Mouse (Mus musculus): ENCODE measurements around the gene Plpp3. TPM values are rescaled to one million over a fixed set of nuclear protein-coding genes. Genes with fewer than 3 reads are reported as not detected.

Plpp3 gene
- polyA plus RNA-seq, 1 experiment from 2014 or later, result 36.9 TPM

- H3K9me3 ChIP-seq (ENCODE audit: control insufficient read depth, low read length), result no peaks in the 10 kb centered on the region
- no peak overlapping the region for H3K4me3 ChIP-seq (ENCODE audit: low read depth, low read length)
- DNase-seq (ENCODE audit: low spot score) (no peak), ATAC-seq (replicated peaks; ENCODE audit: low FRiP score, low TSS enrichment, low read depth) (no peak)
- no peak overlapping the region for H3K27ac ChIP-seq (ENCODE audit: low read depth)
- H3K27me3 ChIP-seq (replicated peaks; ENCODE audit: control insufficient read depth, insufficient read depth, low read length), result no peaks in the 10 kb centered on the region
- peaks cover 10% of the 10 kb centered on the region; the same call in 1 of the 2 replicates for H3K36me3 ChIP-seq (ENCODE audit: control insufficient read depth, insufficient read depth, low read length)
- H3K9ac ChIP-seq (ENCODE audit: low read length), result no peak overlapping the region
- H3K4me1 ChIP-seq (replicated peaks; ENCODE audit: control insufficient read depth, insufficient read depth, low read length), result peaks cover 5% of the 10 kb centered on the region
- 72% methylated on average over 6 of the region's 6 CpGs for WGBS
- no peak overlapping the region for H3K4me2 ChIP-seq (ENCODE audit: low read length)
Observed at GRCm38 (mm10) chr4:105162014-105162413, 4.9 kb downstream of the Plpp3 start.

- peaks cover 5% of the 10 kb centered on the region for H3K4me1 ChIP-seq (replicated peaks; ENCODE audit: control insufficient read depth, insufficient read depth, low read length)
- ATAC-seq (replicated peaks; ENCODE audit: low FRiP score, low TSS enrichment, low read depth) (no peak), DNase-seq (ENCODE audit: low spot score) (no peak)
- no peak overlapping the region for H3K4me2 ChIP-seq (ENCODE audit: low read length)
- H3K36me3 ChIP-seq (ENCODE audit: control insufficient read depth, insufficient read depth, low read length), result peaks cover 10% of the 10 kb centered on the region; the same call in 1 of the 2 replicates
- WGBS, result 71% methylated on average over 2 of the region's 2 CpGs
- no peaks in the 10 kb centered on the region for H3K9me3 ChIP-seq (ENCODE audit: control insufficient read depth, low read length)
- H3K4me3 ChIP-seq (ENCODE audit: low read depth, low read length), result no peak overlapping the region
- H3K9ac ChIP-seq (ENCODE audit: low read length), result no peak overlapping the region
- no peaks in the 10 kb centered on the region for H3K27me3 ChIP-seq (replicated peaks; ENCODE audit: control insufficient read depth, insufficient read depth, low read length)
- H3K27ac ChIP-seq (ENCODE audit: low read depth), result no peak overlapping the region
Observed at GRCm38 (mm10) chr4:105162676-105163075, 5.5 kb downstream of the Plpp3 start.

GRCm38 (mm10) chr4:105163981-105164411 is 6.8 kb downstream of the Plpp3 start:
- no peak for DNase-seq (ENCODE audit: low spot score)
- peaks cover 10% of the 10 kb centered on the region; the same call in 1 of the 2 replicates for H3K36me3 ChIP-seq (ENCODE audit: control insufficient read depth, insufficient read depth, low read length)
- H3K9ac ChIP-seq (ENCODE audit: low read length), result no peak overlapping the region
- H3K27me3 ChIP-seq (replicated peaks; ENCODE audit: control insufficient read depth, insufficient read depth, low read length), result no peaks in the 10 kb centered on the region
- H3K27ac ChIP-seq (ENCODE audit: low read depth), result no peak overlapping the region
- H3K4me1 ChIP-seq (replicated peaks; ENCODE audit: control insufficient read depth, insufficient read depth, low read length), result peaks cover 10% of the 10 kb centered on the region
- WGBS, result 73% methylated on average over 4 of the region's 4 CpGs
- no peak for ATAC-seq (replicated peaks; ENCODE audit: low FRiP score, low TSS enrichment, low read depth)
- no peaks in the 10 kb centered on the region for H3K9me3 ChIP-seq (ENCODE audit: control insufficient read depth, low read length)
- no peak overlapping the region for H3K4me3 ChIP-seq (ENCODE audit: low read depth, low read length)
- H3K4me2 ChIP-seq (ENCODE audit: low read length), result no peak overlapping the region

GRCm38 (mm10) chr4:105164952-105165351 is 7.8 kb downstream of the Plpp3 start:
- DNase-seq (ENCODE audit: low spot score) (peak; percentile 33), ATAC-seq (replicated peaks; ENCODE audit: low FRiP score, low TSS enrichment, low read depth) (no peak)
- H3K27me3 ChIP-seq (replicated peaks; ENCODE audit: control insufficient read depth, insufficient read depth, low read length), result no peaks in the 10 kb centered on the region
- H3K27ac ChIP-seq (ENCODE audit: low read depth), result no peak overlapping the region
- no peaks in the 10 kb centered on the region for H3K9me3 ChIP-seq (ENCODE audit: control insufficient read depth, low read length)
- peaks cover 9% of the 10 kb centered on the region; the same call in 1 of the 2 replicates for H3K4me1 ChIP-seq (replicated peaks; ENCODE audit: control insufficient read depth, insufficient read depth, low read length)
- H3K36me3 ChIP-seq (ENCODE audit: control insufficient read depth, insufficient read depth, low read length), result peaks cover 10% of the 10 kb centered on the region; the same call in 1 of the 2 replicates
- no peak overlapping the region for H3K4me3 ChIP-seq (ENCODE audit: low read depth, low read length)
- 96% methylated on average over 6 of the region's 6 CpGs for WGBS
- H3K9ac ChIP-seq (ENCODE audit: low read length), result no peak overlapping the region
- no peak overlapping the region for H3K4me2 ChIP-seq (ENCODE audit: low read length)

GRCm38 (mm10) chr4:105169093-105169571 is 12.0 kb downstream of the Plpp3 start:
- DNase-seq (ENCODE audit: low spot score) (no peak), ATAC-seq (replicated peaks; ENCODE audit: low FRiP score, low TSS enrichment, low read depth) (no peak)
- Histone ChIP-seq H3K9ac (ENCODE audit: low read length) (no peak overlapping the region), H3K4me2 (ENCODE audit: low read length) (no peak overlapping the region), H3K4me3 (ENCODE audit: low read depth, low read length) (no peak overlapping the region), H3K27me3 (replicated peaks; ENCODE audit: control insufficient read depth, insufficient read depth, low read length) (no peaks in the 10 kb centered on the region), H3K27ac (ENCODE audit: low read depth) (no peak overlapping the region), H3K9me3 (ENCODE audit: control insufficient read depth, low read length) (no peaks in the 10 kb centered on the region), H3K4me1 (replicated peaks; ENCODE audit: control insufficient read depth, insufficient read depth, low read length) (0 out of 2 replicates have a peak, but pooled peaks cover 9% of the 10 kb centered on the region), H3K36me3 (ENCODE audit: control insufficient read depth, insufficient read depth, low read length) (no peaks in the 10 kb centered on the region)
- WGBS, result 71% methylated on average over 7 of the region's 7 CpGs

- Histone ChIP-seq H3K27ac (ENCODE audit: low read depth) (no peak overlapping the region), H3K4me2 (ENCODE audit: low read length) (no peak overlapping the region), H3K4me1 (replicated peaks; ENCODE audit: control insufficient read depth, insufficient read depth, low read length) (0 out of 2 replicates have a peak, but pooled peaks cover 9% of the 10 kb centered on the region), H3K9ac (ENCODE audit: low read length) (no peak overlapping the region), H3K4me3 (ENCODE audit: low read depth, low read length) (no peak overlapping the region), H3K36me3 (ENCODE audit: control insufficient read depth, insufficient read depth, low read length) (no peaks in the 10 kb centered on the region), H3K27me3 (replicated peaks; ENCODE audit: control insufficient read depth, insufficient read depth, low read length) (no peaks in the 10 kb centered on the region), H3K9me3 (ENCODE audit: control insufficient read depth, low read length) (no peaks in the 10 kb centered on the region)
- no peak for DNase-seq (ENCODE audit: low spot score)
- WGBS, result 72% methylated on average over 16 of the region's 16 CpGs
- no peak for ATAC-seq (replicated peaks; ENCODE audit: low FRiP score, low TSS enrichment, low read depth)
Observed at GRCm38 (mm10) chr4:105169826-105170810, 13.0 kb downstream of the Plpp3 start.

- ATAC-seq (replicated peaks; ENCODE audit: low FRiP score, low TSS enrichment, low read depth), result no peak
Observed at GRCm38 (mm10) chr4:105170811-105171401, 13.8 kb downstream of the Plpp3 start.

GRCm38 (mm10) chr4:105171432-105171831 is 14.3 kb downstream of the Plpp3 start:
- H3K9me3 ChIP-seq (ENCODE audit: control insufficient read depth, low read length), result no peaks in the 10 kb centered on the region
- no peak for DNase-seq (ENCODE audit: low spot score)
- no peaks in the 10 kb centered on the region for H3K27me3 ChIP-seq (replicated peaks; ENCODE audit: control insufficient read depth, insufficient read depth, low read length)
- H3K4me2 ChIP-seq (ENCODE audit: low read length), result no peak overlapping the region
- H3K9ac ChIP-seq (ENCODE audit: low read length), result no peak overlapping the region
- H3K4me1 ChIP-seq (replicated peaks; ENCODE audit: control insufficient read depth, insufficient read depth, low read length), result 0 out of 2 replicates have a peak, but pooled peaks cover 9% of the 10 kb centered on the region
- H3K36me3 ChIP-seq (ENCODE audit: control insufficient read depth, insufficient read depth, low read length), result no peaks in the 10 kb centered on the region
- H3K4me3 ChIP-seq (ENCODE audit: low read depth, low read length), result no peak overlapping the region
- H3K27ac ChIP-seq (ENCODE audit: low read depth), result no peak overlapping the region
- no peak for ATAC-seq (replicated peaks; ENCODE audit: low FRiP score, low TSS enrichment, low read depth)
- 76% methylated on average over 3 of the region's 3 CpGs for WGBS

More at GRCm38 (mm10) chr4:105170811-105171401, 13.8 kb downstream of the Plpp3 start:
- H3K9me3 ChIP-seq (ENCODE audit: control insufficient read depth, low read length), result no peaks in the 10 kb centered on the region
- no peak overlapping the region for H3K27ac ChIP-seq (ENCODE audit: low read depth)
- no peak overlapping the region for H3K4me2 ChIP-seq (ENCODE audit: low read length)
- no peak for DNase-seq (ENCODE audit: low spot score)
- H3K9ac ChIP-seq (ENCODE audit: low read length), result no peak overlapping the region
- 69% methylated on average over 9 of the region's 9 CpGs for WGBS
- no peaks in the 10 kb centered on the region for H3K36me3 ChIP-seq (ENCODE audit: control insufficient read depth, insufficient read depth, low read length)
- H3K4me3 ChIP-seq (ENCODE audit: low read depth, low read length), result no peak overlapping the region
- H3K4me1 ChIP-seq (replicated peaks; ENCODE audit: control insufficient read depth, insufficient read depth, low read length), result 0 out of 2 replicates have a peak, but pooled peaks cover 9% of the 10 kb centered on the region
- H3K27me3 ChIP-seq (replicated peaks; ENCODE audit: control insufficient read depth, insufficient read depth, low read length), result no peaks in the 10 kb centered on the region
